ENCODE assay signal across 9 mouse cellular contexts in the genomic region with DNA sequence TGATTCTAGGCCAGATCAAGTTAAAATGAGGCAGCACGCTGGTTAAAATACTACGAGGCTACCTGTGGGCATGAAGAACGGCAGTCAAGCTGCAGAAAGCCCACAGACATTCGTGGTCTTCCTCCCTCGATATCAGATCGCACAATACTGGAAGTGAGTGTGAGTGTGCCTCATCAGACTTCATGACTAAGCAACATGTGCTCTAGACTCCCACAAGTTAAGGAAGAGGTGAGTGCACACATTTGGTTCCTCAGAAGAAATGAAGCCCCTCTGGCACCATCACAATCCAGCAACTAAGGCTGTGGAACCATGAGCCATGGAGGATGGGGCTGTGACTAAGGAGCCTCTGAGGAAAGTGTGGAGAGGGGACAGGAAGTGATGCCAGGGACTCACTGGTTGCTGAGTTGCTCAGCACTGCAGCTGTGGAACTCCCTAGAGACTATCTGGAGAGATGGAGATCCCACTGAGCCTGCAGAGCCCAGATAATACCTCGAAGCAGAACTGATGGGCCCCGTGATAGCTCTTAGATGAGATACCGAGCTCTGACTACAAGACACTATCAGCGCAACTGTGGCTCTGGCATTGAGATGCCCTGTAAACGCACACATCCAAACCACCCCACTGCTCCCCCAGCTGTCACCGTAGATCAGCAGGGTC. TPM values are rescaled to one million over a fixed set of nuclear protein-coding genes. Genes with fewer than 3 reads are reported as not detected.
DNase-seq lines count a peak whose midpoint lies in the region; ATAC-seq and TF ChIP-seq lines count a peak whose summit lies in the region.
"Had no signal": no experiment of that assay in that cellular context is flagged by ENCODE, and none has a peak within 500 bp of the region (broad histone marks: within the 10 kb centered on the region; RNA-seq: fewer than 3 reads in every experiment).

No protein-coding gene starts in this region.

- TF ChIP-seq CTCF in midbrain, postnatal 0 days (IDR thresholded peaks at IDR 0.05), result no peak

- H3K4me1 ChIP-seq in neural tube, embryonic 13.5 days (replicated peaks), result peaks cover 11% of the 10 kb centered on the region
- H3K4me1 ChIP-seq in limb, embryonic 10.5 days, result peaks cover 30% of the 10 kb centered on the region
- H3K4me1 ChIP-seq in midbrain, postnatal 0 days (ENCODE audit: insufficient read depth, low read length), result peaks cover 4% of the 10 kb centered on the region; the same call in 1 of the 2 replicates

- 0 out of 2 replicates have a peak overlapping the region, but pooled peaks have one; percentile 17 for H3K9ac ChIP-seq in neural tube, embryonic 13.5 days
- peak overlapping the region; percentile 44; the same call in 1 of the 2 replicates for H3K9ac ChIP-seq in midbrain, postnatal 0 days (replicated peaks; ENCODE audit: low read length, poor library complexity, severe bottlenecking)

- no peaks in the 10 kb centered on the region for H3K27me3 ChIP-seq in neural tube, embryonic 13.5 days
- no peaks in the 10 kb centered on the region for H3K27me3 ChIP-seq in limb, embryonic 10.5 days (ENCODE audit: low read depth, poor library complexity, severe bottlenecking)
- H3K27me3 ChIP-seq in midbrain, postnatal 0 days (ENCODE audit: insufficient read depth, low read length), result no peaks in the 10 kb centered on the region

- no peaks in the 10 kb centered on the region for H3K9me3 ChIP-seq in neural tube, embryonic 13.5 days
- H3K9me3 ChIP-seq in limb, embryonic 10.5 days (replicated peaks), result no peaks in the 10 kb centered on the region
- H3K9me3 ChIP-seq in midbrain, postnatal 0 days (ENCODE audit: low read length), result no peaks in the 10 kb centered on the region

- no peak overlapping the region for H3K4me2 ChIP-seq in neural tube, embryonic 13.5 days
- H3K4me2 ChIP-seq in midbrain, postnatal 0 days (ENCODE audit: low read depth, low read length, poor library complexity, severe bottlenecking), result no peak overlapping the region

- no peak for ATAC-seq in neural tube, embryonic 13.5 days (ENCODE audit: low read depth)
- ATAC-seq in erythroblast, adult 5-6 weeks (replicated peaks; ENCODE audit: low FRiP score, poor library complexity, severe bottlenecking), result peak; percentile 55; the same call in 1 of the 2 replicates
- ATAC-seq in midbrain, postnatal 0 days (ENCODE audit: low FRiP score), result no peak
- no peak for ATAC-seq in erythroid progenitor cell, adult 5-6 weeks (replicated peaks; ENCODE audit: low FRiP score, poor library complexity, severe bottlenecking)

- no peak overlapping the region for H3K27ac ChIP-seq in neural tube, embryonic 13.5 days (replicated peaks)
- H3K27ac ChIP-seq in limb, embryonic 10.5 days, result peak overlapping the region; percentile 47
- peak overlapping the region; percentile 70 for H3K27ac ChIP-seq in midbrain, postnatal 0 days (ENCODE audit: low read depth, low read length)

- 87% methylated on average over 12 of the region's 12 CpGs for WGBS in neural tube, embryonic 13.5 days
- WGBS in limb, embryonic 10.5 days, result 90% methylated on average over 12 of the region's 12 CpGs
- WGBS in midbrain, postnatal 0 days, result 86% methylated on average over 12 of the region's 12 CpGs

- H3K4me3 ChIP-seq in neural tube, embryonic 13.5 days, result no peak overlapping the region
- H3K4me3 ChIP-seq in limb, embryonic 10.5 days, result no peak overlapping the region
- H3K4me3 ChIP-seq in midbrain, postnatal 0 days (ENCODE audit: low read depth, low read length), result no peak overlapping the region

- no peaks in the 10 kb centered on the region for H3K36me3 ChIP-seq in neural tube, embryonic 13.5 days
- H3K36me3 ChIP-seq in limb, embryonic 10.5 days, result no peaks in the 10 kb centered on the region
- H3K36me3 ChIP-seq in midbrain, postnatal 0 days (ENCODE audit: insufficient read depth, low read length), result no peaks in the 10 kb centered on the region

- DNase-seq in neural tube, embryonic 10.5 days (ENCODE audit: extremely low spot score, low spot score), result no peak
- no peak for DNase-seq in limb, embryonic 10.5 days (ENCODE audit: low spot score)
- DNase-seq in midbrain, postnatal 0 days (ENCODE audit: low spot score), result no peak
- DNase-seq in T-cell, adult 2 months (ENCODE audit: low spot score), result no peak

RNA-seq across cellular contexts. Expression of a gene that starts 46.3 kb away (rescaled TPM):
- polyA plus RNA-seq in neural tube, embryonic 13.5 days (2015; fragmentation: Nextera tagmentation; extraction: Ambion mirVana), result not detected in 2 replicates
- total RNA-seq in erythroblast, adult 5-6 weeks (2015; ENCODE audit: low replicate concordance), result not detected in 2 replicates
- total RNA-seq in erythroblast, adult 5-6 weeks (2017; ENCODE audit: low replicate concordance), result not detected in 2 replicates
- not detected in 2 replicates for polyA plus RNA-seq in limb, embryonic 10.5 days (2016; fragmentation: Nextera tagmentation; extraction: Ambion mirVana)
- not detected in 2 replicates for total RNA-seq in midbrain, postnatal 0 days (2014; rRNA removed)
- not detected in 2 replicates for polyA plus RNA-seq in midbrain, postnatal 0 days (2015; fragmentation: Nextera tagmentation; extraction: Ambion mirVana)
- total RNA-seq in erythroid progenitor cell, adult 5-6 weeks (2015; ENCODE audit: low replicate concordance), result not detected in 2 replicates
- total RNA-seq in erythroid progenitor cell, adult 5-6 weeks (2017; ENCODE audit: low replicate concordance), result not detected in 2 replicates
- total RNA-seq: left cerebral cortex, adult 8-10 months; monocyte, adult 5-6 weeks had no signal

RNA-seq across cellular contexts. Expression of a gene that starts 53.7 kb away (rescaled TPM):
- 0.50 and 0.83 TPM in 2 replicates for polyA plus RNA-seq in neural tube, embryonic 13.5 days (2015; fragmentation: Nextera tagmentation; extraction: Ambion mirVana)
- 138 and 159 TPM in 2 replicates for total RNA-seq in erythroblast, adult 5-6 weeks (2015; ENCODE audit: low replicate concordance)
- total RNA-seq in erythroblast, adult 5-6 weeks (2017; ENCODE audit: low replicate concordance), result 126 and 164 TPM in 2 replicates
- 0.45 and 1.3 TPM in 2 replicates for polyA plus RNA-seq in limb, embryonic 10.5 days (2016; fragmentation: Nextera tagmentation; extraction: Ambion mirVana)
- 0.19 and 0.66 TPM in 2 replicates for total RNA-seq in midbrain, postnatal 0 days (2014; rRNA removed)
- 0.07 TPM in 1 of 2 replicates, not detected in the other for polyA plus RNA-seq in midbrain, postnatal 0 days (2015; fragmentation: Nextera tagmentation; extraction: Ambion mirVana)
- 32.7 and 50.8 TPM in 2 replicates for total RNA-seq in erythroid progenitor cell, adult 5-6 weeks (2015; ENCODE audit: low replicate concordance)
- total RNA-seq in erythroid progenitor cell, adult 5-6 weeks (2017; ENCODE audit: low replicate concordance), result 28.5 and 35.9 TPM in 2 replicates

Comparison
In these comparisons a context has a peak if more than half of its experiments do, and no peak if none do; other contexts are left out.
1. RNA of a gene that starts 53.7 kb away (total RNA-seq): 126 to 164 TPM in erythroblast, adult 5-6 weeks and 28.5 to 50.8 TPM in erythroid progenitor cell, adult 5-6 weeks; 0.19 to 0.66 TPM in midbrain, postnatal 0 days; every median in the first group is over 10 times any median in the second.